Mouse (Mus musculus): ENCODE results near the gene Dusp1.

- TF ChIP-seq POLR2A (IDR thresholded peaks at IDR 0.05; ENCODE audit: control insufficient read depth, low read depth, low read length) (no peak), CTCF (IDR thresholded peaks at IDR 0.05; ENCODE audit: control insufficient read depth, insufficient read depth, insufficient replicate concordance, low read depth, low read length) (no peak)
These were observed 51.5 kb downstream of the Dusp1 start for GRCm38 (mm10) chr17:26510146-26511045.
